Mouse (Mus musculus) lung, postnatal 0 days (tissue): ENCODE results near the gene Gpx6.

Experiments
- CTCF ChIP-seq: IDR thresholded peaks from 2 replicates; pipeline ENCODE4 v1.5.1; 2016; ENCODE audit warnings: antibody characterized with exemption, mild to moderate bottlenecking
- EP300 ChIP-seq: IDR thresholded peaks from 2 replicates; pipeline ENCODE4 v1.6.1; 2016; ENCODE audit warnings: antibody characterized with exemption, mild to moderate bottlenecking, control low read depth

- TF ChIP-seq EP300 = no peak
- no peak for TF ChIP-seq CTCF
These were observed at the start of gene Gpx6 for GRCm38 (mm10) chr13:21311926-21312325.
